Mouse (Mus musculus) ES-Bruce4 (cell line): ENCODE measurements at regions not wholly inside any gene's neighbourhood (a gene's known extent, or its start where the extent isn't known, plus 50 kb on each side); places are given as distances from the start of the nearest gene placed in this dataset.

ENCODE experiments used
- H3K27ac ChIP-seq: 2 replicates; pipeline ENCODE4 v1.5.1; 2012; ENCODE audit warnings: low read length, inconsistent platforms; ENCODE audit not compliant: insufficient read depth
- H3K27me3 ChIP-seq: 2 replicates; pipeline ENCODE4 v1.6.1; 2012; ENCODE audit warnings: mild to moderate bottlenecking, low read length, inconsistent platforms; ENCODE audit not compliant: control insufficient read depth, poor library complexity, insufficient read depth, severe bottlenecking
- H3K36me3 ChIP-seq: 2 replicates; pipeline ENCODE4 v1.6.1; 2012; ENCODE audit warnings: inconsistent platforms, mild to moderate bottlenecking, low read length, moderate library complexity; ENCODE audit not compliant: control insufficient read depth, poor library complexity, insufficient read depth, severe bottlenecking
- H3K4me1 ChIP-seq: one replicate; pipeline ENCODE4 v1.8.1; 2011; ENCODE audit warnings: low read length; ENCODE audit not compliant: control insufficient read depth, insufficient read depth
- H3K4me3 ChIP-seq: 2 replicates; pipeline ENCODE4 v1.5.1; 2011; ENCODE audit warnings: low read depth, mild to moderate bottlenecking, low read length
- H3K9ac ChIP-seq: 2 replicates; pipeline ENCODE4 v1.6.1; 2012; ENCODE audit warnings: low read depth, mild to moderate bottlenecking, inconsistent platforms; ENCODE audit not compliant: poor library complexity, severe bottlenecking
- H3K9me3 ChIP-seq: replicated peaks from 2 replicates; pipeline ENCODE4 v1.6.1; 2012; ENCODE audit warnings: mild to moderate bottlenecking, low read length, inconsistent platforms; ENCODE audit not compliant: control insufficient read depth, poor library complexity, insufficient read depth, severe bottlenecking
- CTCF ChIP-seq: IDR thresholded peaks from one replicate; pipeline ENCODE4 v1.8.1; 2011; ENCODE audit warnings: low read depth, low read length
- EP300 ChIP-seq: IDR thresholded peaks from 2 replicates; pipeline ENCODE4 v1.6.1; 2011; ENCODE audit warnings: low read depth, low read length; ENCODE audit not compliant: insufficient read depth
- POLR2A ChIP-seq: IDR thresholded peaks from one replicate; pipeline ENCODE4 v1.8.1; 2011; ENCODE audit warnings: low read length; ENCODE audit not compliant: insufficient read depth

- no peaks in the 10 kb centered on the region; the same call in 1 of the 2 replicates for H3K27me3 ChIP-seq
- TF ChIP-seq EP300 (no peak), CTCF (no peak), POLR2A (no peak)
- no peak overlapping the region for H3K27ac ChIP-seq
- H3K9ac ChIP-seq: no peak overlapping the region
- no peaks in the 10 kb centered on the region for H3K9me3 ChIP-seq
- no peaks in the 10 kb centered on the region for H3K4me1 ChIP-seq
- no peak overlapping the region for H3K4me3 ChIP-seq
- no peaks in the 10 kb centered on the region for H3K36me3 ChIP-seq
Observed at GRCm38 (mm10) chr17:83000411-83000810, 214.7 kb upstream of the Pkdcc start.

DNA sequence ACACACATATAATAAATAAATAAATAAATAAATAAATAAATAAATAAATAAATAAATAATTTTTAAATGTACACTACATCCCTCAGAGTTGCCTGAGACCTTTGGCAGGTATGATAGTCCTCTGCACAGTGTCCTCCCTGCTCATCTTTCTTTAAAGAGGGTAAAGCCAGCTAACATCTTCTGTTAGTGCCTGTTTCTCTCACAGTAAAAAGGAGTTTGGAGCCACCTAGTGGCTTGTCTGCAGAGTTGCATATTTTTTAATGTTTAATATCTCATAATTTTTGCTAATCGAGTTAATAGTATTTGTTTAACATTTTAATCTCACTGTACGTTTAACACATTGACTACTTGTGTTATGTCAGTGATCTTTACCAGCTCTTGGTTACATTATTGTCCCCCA, 213.5 kb upstream of the Pkdcc start:
- Histone ChIP-seq H3K27me3 (no peaks in the 10 kb centered on the region), H3K4me1 (no peaks in the 10 kb centered on the region), H3K9me3 (no peaks in the 10 kb centered on the region), H3K36me3 (no peaks in the 10 kb centered on the region), H3K4me3 (no peak overlapping the region), H3K9ac (no peak overlapping the region), H3K27ac (no peak overlapping the region)
- no peak for TF ChIP-seq CTCF
- no peak for TF ChIP-seq POLR2A
- no peak for TF ChIP-seq EP300

DNA sequence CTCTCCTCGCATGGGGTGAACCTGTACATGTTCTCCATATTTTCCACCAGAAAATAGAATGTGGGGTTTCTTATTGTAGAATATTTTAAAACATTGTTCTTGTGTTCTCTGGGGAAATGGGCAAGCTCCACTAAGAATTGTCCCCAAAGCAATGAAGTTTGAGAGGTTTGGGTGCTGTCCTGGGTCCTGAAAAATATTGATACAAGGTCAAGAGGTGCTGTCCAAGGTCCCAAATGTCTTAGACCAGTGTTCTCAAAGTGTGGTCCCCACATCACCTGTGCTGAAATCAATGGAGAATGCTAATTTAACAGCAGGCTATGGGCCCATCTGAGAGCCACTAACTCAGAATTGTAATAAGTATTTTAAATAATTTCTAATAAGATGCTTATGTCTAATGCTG, 204.2 kb upstream of the Pkdcc start:
- no peaks in the 10 kb centered on the region for H3K9me3 ChIP-seq

DNA sequence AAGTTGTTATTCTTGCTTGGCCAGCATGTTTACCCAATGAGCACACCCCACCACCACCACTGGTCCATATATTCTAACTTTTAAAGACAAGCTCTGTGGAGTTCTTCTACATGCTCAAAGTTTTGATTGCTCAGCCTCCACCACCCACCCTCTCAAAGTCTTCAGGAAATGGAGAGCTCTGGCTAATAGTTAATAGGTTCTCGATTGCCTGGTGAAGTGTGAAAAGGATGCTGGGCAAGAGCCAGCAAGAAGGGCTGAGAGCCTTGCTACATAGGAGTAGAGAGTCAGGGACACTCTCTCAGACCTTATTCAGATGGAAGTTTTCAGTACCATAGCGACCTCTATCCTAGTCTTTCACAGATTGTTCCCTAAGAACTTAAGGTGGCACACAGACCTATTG, 199.4 kb upstream of the Pkdcc start:
- no peak overlapping the region for H3K9ac ChIP-seq
- no peak overlapping the region for H3K4me3 ChIP-seq
- H3K27me3 ChIP-seq: no peaks in the 10 kb centered on the region; the same call in 1 of the 2 replicates
- no peaks in the 10 kb centered on the region for H3K36me3 ChIP-seq
- no peak overlapping the region for H3K27ac ChIP-seq
- no peak for TF ChIP-seq EP300
- TF ChIP-seq CTCF: no peak
- no peak for TF ChIP-seq POLR2A
- no peaks in the 10 kb centered on the region for H3K9me3 ChIP-seq
- no peaks in the 10 kb centered on the region for H3K4me1 ChIP-seq

More for the DNA sequence above, 204.2 kb upstream of the Pkdcc start:
- no peaks in the 10 kb centered on the region for H3K36me3 ChIP-seq
- TF ChIP-seq POLR2A (no peak), EP300 (no peak), CTCF (no peak)
- no peak overlapping the region for H3K9ac ChIP-seq
- H3K4me3 ChIP-seq: no peak overlapping the region
- no peak overlapping the region for H3K27ac ChIP-seq
- no peaks in the 10 kb centered on the region; the same call in 1 of the 2 replicates for H3K27me3 ChIP-seq
- H3K4me1 ChIP-seq: no peaks in the 10 kb centered on the region

DNA sequence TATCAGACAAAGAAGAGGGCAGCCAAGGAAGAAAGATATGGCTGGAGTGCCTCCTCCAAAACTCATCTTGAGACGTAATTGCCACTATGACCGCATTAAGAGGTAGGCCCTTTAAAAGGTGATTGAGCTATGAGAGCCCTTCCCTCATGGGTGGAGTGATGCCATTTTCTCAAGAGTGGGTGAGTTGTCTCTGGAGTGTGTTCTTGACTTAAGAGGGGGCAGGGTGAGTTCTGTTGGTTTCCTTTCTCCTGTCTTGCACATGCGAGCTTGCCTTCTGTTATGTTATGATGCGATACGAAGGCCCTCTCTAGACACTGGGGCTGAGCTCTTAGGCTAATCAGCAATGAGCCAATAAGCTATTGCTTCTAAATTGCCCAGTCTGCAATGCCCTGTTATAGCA, 198.2 kb upstream of the Pkdcc start:
- H3K9ac ChIP-seq: no peak overlapping the region
- no peaks in the 10 kb centered on the region for H3K9me3 ChIP-seq
- H3K27ac ChIP-seq: no peak overlapping the region
- no peak overlapping the region for H3K4me3 ChIP-seq
- no peaks in the 10 kb centered on the region for H3K36me3 ChIP-seq
- no peaks in the 10 kb centered on the region; the same call in 1 of the 2 replicates for H3K27me3 ChIP-seq
- no peaks in the 10 kb centered on the region for H3K4me1 ChIP-seq
- no peak for TF ChIP-seq POLR2A
- TF ChIP-seq CTCF: no peak
- TF ChIP-seq EP300: no peak

GRCm38 (mm10) chr17:83019267-83019666, 195.8 kb upstream of the Pkdcc start:
- H3K9me3 ChIP-seq: no peaks in the 10 kb centered on the region
- H3K9ac ChIP-seq: no peak overlapping the region
- H3K36me3 ChIP-seq: no peaks in the 10 kb centered on the region
- TF ChIP-seq EP300 (no peak), CTCF (no peak), POLR2A (no peak)
- no peak overlapping the region for H3K4me3 ChIP-seq
- H3K4me1 ChIP-seq: no peaks in the 10 kb centered on the region
- no peak overlapping the region for H3K27ac ChIP-seq
- H3K27me3 ChIP-seq: no peaks in the 10 kb centered on the region; the same call in 1 of the 2 replicates
